Mouse (Mus musculus): ENCODE results near the gene Ndrg4.

GRCm38 (mm10) chr8:95662885-95663598 is 13.7 kb upstream of the Ndrg4 start:
- no peak for TF ChIP-seq POLR2A (IDR thresholded peaks at IDR 0.05; ENCODE audit: low read depth, low read length)
- no peak for TF ChIP-seq GABPA (IDR thresholded peaks at IDR 0.05; ENCODE audit: insufficient replicate concordance, low read depth, low read length)
- no peak for TF ChIP-seq CTCF (conservative IDR thresholded peaks at IDR 0.05 in 1 of 2, IDR thresholded peaks at IDR 0.05 in 1 of 2; ENCODE audit: low read depth in 2 of 2, low read length in 2 of 2)
- no peak for TF ChIP-seq ZNF384 (IDR thresholded peaks at IDR 0.05; ENCODE audit: low read depth, low read length)
- TF ChIP-seq NRF1 (IDR thresholded peaks at IDR 0.05; ENCODE audit: low read depth, low read length) = no peak
- TF ChIP-seq HCFC1 (IDR thresholded peaks at IDR 0.05; ENCODE audit: low read depth, low read length) = no peak
- TF ChIP-seq MEF2A (IDR thresholded peaks at IDR 0.05; ENCODE audit: borderline replicate concordance, low read depth, low read length) = no peak
- no peak for TF ChIP-seq MAX (IDR thresholded peaks at IDR 0.05; ENCODE audit: low read length)
- no peak for TF ChIP-seq ZC3H11A (IDR thresholded peaks at IDR 0.05; ENCODE audit: low read depth, low read length)
